Mouse (Mus musculus) heart, embryonic 12.5 days (tissue): ENCODE results near the gene Abhd17b. TPM values are rescaled to one million over a fixed set of nuclear protein-coding genes. Genes with fewer than 3 reads are reported as not detected.
"Not testable (repeated sequence)": the region's sequence is repeated elsewhere in the genome, so short reads cannot be mapped to it uniquely, and the experiment has no call there.

Experiments used
- ATAC-seq: fragments of 200-750 bp; cut with Nextera tagmentation; 2 replicates; pipeline ENCODE4 v1.8.0; 2017; ENCODE audit warnings: moderate TSS enrichment, moderate library complexity; ENCODE audit not compliant: insufficient number of reproducible peaks, low FRiP score
- H3K27ac ChIP-seq: fragments of 300-500 bp; sonication (generic); 2 replicates; pipeline ENCODE4 v1.5.1; 2016; ENCODE audit warnings: mild to moderate bottlenecking, moderate library complexity; ENCODE audit not compliant: poor library complexity, severe bottlenecking
- H3K27me3 ChIP-seq: fragments of 300-500 bp; sonication (generic); replicated peaks from 2 replicates; pipeline ENCODE4 v1.6.1; 2016; ENCODE audit warnings: mild to moderate bottlenecking, moderate library complexity
- H3K36me3 ChIP-seq: fragments of 300-500 bp; sonication (generic); 2 replicates; pipeline ENCODE4 v1.6.1; 2016; ENCODE audit warnings: mild to moderate bottlenecking, moderate library complexity
- H3K4me1 ChIP-seq: fragments of 300-500 bp; sonication (generic); replicated peaks from 2 replicates; pipeline ENCODE4 v1.6.1; 2016; ENCODE audit warnings: mild to moderate bottlenecking
- H3K4me2 ChIP-seq: fragments of 300-500 bp; sonication (generic); 2 replicates; pipeline ENCODE4 v1.6.1; 2016; ENCODE audit warnings: mild to moderate bottlenecking, moderate library complexity
- H3K4me3 ChIP-seq: fragments of 300-500 bp; sonication (generic); 2 replicates; pipeline ENCODE4 v1.5.1; 2016; ENCODE audit warnings: mild to moderate bottlenecking
- H3K9ac ChIP-seq: fragments of 300-500 bp; sonication (generic); 2 replicates; pipeline ENCODE4 v1.6.1; 2016; ENCODE audit warnings: mild to moderate bottlenecking, moderate library complexity
- H3K9me3 ChIP-seq: fragments of 300-500 bp; sonication (generic); replicated peaks from 2 replicates; pipeline ENCODE4 v1.6.1; 2016; ENCODE audit warnings: mild to moderate bottlenecking, moderate library complexity
- WGBS: fragments of 180-500 bp; shearing (Covaris S2); methylation state at CpG from one replicate; pipeline ENCODE4 v1.1.7; 2016; 5-methylcytosine and 5-hydroxymethylcytosine counted together
- polyA plus RNA-seq: library from polyadenylated mRNA; unstranded; fragments of >200 nt; fragmentation: Nextera tagmentation; extraction: Ambion mirVana; gene quantifications from 2 replicates; pipeline ENCODE4 v1.2.1, GENCODE M21; 2016

Gene Abhd17b
- polyA plus RNA-seq, 1 experiment from 2014 or later: 26.0 TPM

- 53% methylated on average over 11 of the region's 11 CpGs for WGBS
- H3K27ac ChIP-seq, H3K36me3 ChIP-seq, H3K9ac ChIP-seq, H3K9me3 ChIP-seq, H3K4me1 ChIP-seq, H3K4me2 ChIP-seq, H3K4me3 ChIP-seq, H3K27me3 ChIP-seq, ATAC-seq: not testable (repeated sequence)
These were observed 24.5 kb upstream of the Abhd17b start for GRCm38 (mm10) chr19:21628440-21628839.

GRCm38 (mm10) chr19:21629030-21629429 lies 24.0 kb upstream of the Abhd17b start:
- 89% methylated on average over 1 of the region's 1 CpGs for WGBS

GRCm38 (mm10) chr19:21629501-21629900 lies 23.5 kb upstream of the Abhd17b start:
- Histone ChIP-seq H3K27me3 (no peaks in the 10 kb centered on the region), H3K27ac (no peak overlapping the region), H3K4me1 (peaks cover 6% of the 10 kb centered on the region; the same call in 1 of the 2 replicates), H3K36me3 (no peaks in the 10 kb centered on the region), H3K9ac (no peak overlapping the region), H3K4me3 (no peak overlapping the region), H3K9me3 (no peaks in the 10 kb centered on the region), H3K4me2 (no peak overlapping the region)
- ATAC-seq: no peak
- WGBS: 63% methylated on average over 1 of the region's 1 CpGs

More at GRCm38 (mm10) chr19:21629030-21629429, 24.0 kb upstream of the Abhd17b start:
- Histone ChIP-seq H3K9ac (no peak overlapping the region), H3K36me3 (no peaks in the 10 kb centered on the region), H3K27me3 (no peaks in the 10 kb centered on the region), H3K9me3 (no peaks in the 10 kb centered on the region), H3K4me3 (no peak overlapping the region), H3K27ac (no peak overlapping the region), H3K4me2 (no peak overlapping the region), H3K4me1 (peaks cover 6% of the 10 kb centered on the region; the same call in 1 of the 2 replicates)
- no peak for ATAC-seq

- H3K27me3 ChIP-seq: no peaks in the 10 kb centered on the region
- H3K9ac ChIP-seq: no peak overlapping the region
- H3K9me3 ChIP-seq: no peaks in the 10 kb centered on the region
- 47% methylated on average over 14 of the region's 14 CpGs for WGBS
- no peak overlapping the region for H3K4me3 ChIP-seq
- H3K4me1 ChIP-seq: peaks cover 6% of the 10 kb centered on the region; the same call in 1 of the 2 replicates
- H3K4me2 ChIP-seq: no peak overlapping the region
- H3K36me3 ChIP-seq: no peaks in the 10 kb centered on the region
- no peak for ATAC-seq
- H3K27ac ChIP-seq: no peak overlapping the region
These were observed 22.2 kb upstream of the Abhd17b start for GRCm38 (mm10) chr19:21630656-21631331.

- WGBS: 92% methylated on average over 2 of the region's 2 CpGs
- H3K4me1 ChIP-seq: peaks cover 5% of the 10 kb centered on the region; the same call in 1 of the 2 replicates
- no peak overlapping the region for H3K4me2 ChIP-seq
- H3K27me3 ChIP-seq: no peaks in the 10 kb centered on the region
- peaks cover 3% of the 10 kb centered on the region; the same call in 1 of the 2 replicates for H3K36me3 ChIP-seq
- no peak overlapping the region for H3K9ac ChIP-seq
- no peak overlapping the region for H3K27ac ChIP-seq
- ATAC-seq: no peak
- H3K4me3 ChIP-seq: no peak overlapping the region
- peaks cover 4% of the 10 kb centered on the region; the same call in 1 of the 2 replicates for H3K9me3 ChIP-seq
These were observed 17.6 kb upstream of the Abhd17b start for GRCm38 (mm10) chr19:21635406-21635805.

GRCm38 (mm10) chr19:21636907-21637306 lies 16.1 kb upstream of the Abhd17b start:
- no peaks in the 10 kb centered on the region for H3K4me1 ChIP-seq
- no peak overlapping the region for H3K9ac ChIP-seq
- H3K4me2 ChIP-seq: no peak overlapping the region
- ATAC-seq: no peak
- no peaks in the 10 kb centered on the region for H3K27me3 ChIP-seq
- H3K27ac ChIP-seq: no peak overlapping the region
- peaks cover 4% of the 10 kb centered on the region; the same call in 1 of the 2 replicates for H3K9me3 ChIP-seq
- WGBS: 68% methylated on average over 3 of the region's 3 CpGs
- H3K36me3 ChIP-seq: peaks cover 3% of the 10 kb centered on the region; the same call in 1 of the 2 replicates
- H3K4me3 ChIP-seq: no peak overlapping the region

GRCm38 (mm10) chr19:21637672-21638071 lies 15.3 kb upstream of the Abhd17b start:
- H3K4me1 ChIP-seq: no peaks in the 10 kb centered on the region
- peaks cover 3% of the 10 kb centered on the region; the same call in 1 of the 2 replicates for H3K36me3 ChIP-seq
- no peak overlapping the region for H3K4me3 ChIP-seq
- H3K4me2 ChIP-seq: no peak overlapping the region
- no peak for ATAC-seq
- H3K9me3 ChIP-seq: peaks cover 4% of the 10 kb centered on the region; the same call in 1 of the 2 replicates
- no peak overlapping the region for H3K27ac ChIP-seq
- no peaks in the 10 kb centered on the region for H3K27me3 ChIP-seq
- WGBS: 83% methylated on average over 7 of the region's 7 CpGs
- no peak overlapping the region for H3K9ac ChIP-seq

GRCm38 (mm10) chr19:21643935-21644334 lies 9.1 kb upstream of the Abhd17b start:
- Histone ChIP-seq H3K36me3 (no peaks in the 10 kb centered on the region), H3K4me3 (no peak overlapping the region), H3K9me3 (no peaks in the 10 kb centered on the region), H3K4me1 (peaks cover 9% of the 10 kb centered on the region; the same call in 1 of the 2 replicates), H3K9ac (no peak overlapping the region), H3K27ac (no peak overlapping the region), H3K27me3 (no peaks in the 10 kb centered on the region), H3K4me2 (no peak overlapping the region)
- ATAC-seq: no peak
- 78% methylated on average over 1 of the region's 1 CpGs for WGBS

- Histone ChIP-seq H3K36me3 (no peaks in the 10 kb centered on the region), H3K4me2 (no peak overlapping the region), H3K27me3 (no peaks in the 10 kb centered on the region), H3K9me3 (no peaks in the 10 kb centered on the region), H3K4me1 (peaks cover 9% of the 10 kb centered on the region; the same call in 1 of the 2 replicates), H3K27ac (no peak overlapping the region), H3K4me3 (no peak overlapping the region), H3K9ac (no peak overlapping the region)
- 73% methylated on average over 4 of the region's 4 CpGs for WGBS
- ATAC-seq: no peak
These were observed 7.7 kb upstream of the Abhd17b start for GRCm38 (mm10) chr19:21645301-21645700.

GRCm38 (mm10) chr19:21646142-21646541 lies 6.8 kb upstream of the Abhd17b start:
- Histone ChIP-seq H3K36me3 (no peaks in the 10 kb centered on the region), H3K9me3 (no peaks in the 10 kb centered on the region), H3K27ac (no peak overlapping the region), H3K4me3 (no peak overlapping the region), H3K27me3 (no peaks in the 10 kb centered on the region), H3K9ac (no peak overlapping the region), H3K4me1 (peaks cover 16% of the 10 kb centered on the region; the same call in 1 of the 2 replicates), H3K4me2 (no peak overlapping the region)
- 69% methylated on average over 6 of the region's 6 CpGs for WGBS
- ATAC-seq: no peak

GRCm38 (mm10) chr19:21651664-21652063 lies 1.3 kb upstream of the Abhd17b start:
- WGBS: 48% methylated on average over 6 of the region's 6 CpGs
- Histone ChIP-seq H3K9me3 (no peaks in the 10 kb centered on the region), H3K36me3 (no peaks in the 10 kb centered on the region), H3K27me3 (no peaks in the 10 kb centered on the region), H3K4me1 (peaks cover 29% of the 10 kb centered on the region), H3K4me2 (peak overlapping the region; percentile 88), H3K27ac (peak overlapping the region; percentile 98; the same call in 1 of the 2 replicates), H3K9ac (peak overlapping the region; percentile 84), H3K4me3 (peak overlapping the region; percentile 88)
- ATAC-seq: no peak
